Mouse (Mus musculus) embryonic fibroblast, embryonic 13.5 days (primary cell): ENCODE results near the gene Smad5. TPM values are rescaled to one million over a fixed set of nuclear protein-coding genes. Genes with fewer than 3 reads are reported as not detected.

Experiments
- H3K27ac ChIP-seq: 2 replicates; pipeline ENCODE4 v1.5.1; 2012; ENCODE audit warnings: low read length, control low read depth, inconsistent platforms; ENCODE audit not compliant: insufficient read depth
- H3K4me1 ChIP-seq: 2 replicates; pipeline ENCODE4 v1.6.1; 2011; ENCODE audit warnings: low read length; ENCODE audit not compliant: control insufficient read depth, insufficient read depth
- H3K4me3 ChIP-seq: 2 replicates; pipeline ENCODE4 v1.5.1; 2011; ENCODE audit warnings: mild to moderate bottlenecking, control low read depth, low read length; ENCODE audit not compliant: insufficient read depth
- CTCF ChIP-seq: IDR thresholded peaks from 2 replicates; pipeline ENCODE4 v1.5.1; 2011; ENCODE audit warnings: mild to moderate bottlenecking, control low read depth, low read length, moderate library complexity, borderline replicate concordance; ENCODE audit not compliant: insufficient read depth
- POLR2A ChIP-seq: IDR thresholded peaks from 2 replicates; pipeline ENCODE4 v1.6.1; 2011; ENCODE audit warnings: low read depth, mild to moderate bottlenecking, control low read depth, low read length, moderate library complexity
- polyA plus RNA-seq: library from polyadenylated mRNA; stranded (reverse); fragments of >200 nt; gene quantifications from 2 replicates; pipeline ENCODE4 v1.2.4, GENCODE M21; 2011; ENCODE audit warnings: low read depth; ENCODE audit not compliant: missing spikeins, insufficient read length

Smad5 gene
- 59.8 and 75.9 TPM in 2 replicates for polyA plus RNA-seq

GRCm38 (mm10) chr13:56702469-56703221 is at the start of gene Smad5:
TSS of gene Smad5 (plus strand) at chr13:56703010.
- peaks cover 14% of the 10 kb centered on the region for H3K4me1 ChIP-seq
- TF ChIP-seq CTCF (no peak), POLR2A (peak; percentile 92)
- peak within 1 kb of the TSS; percentile 91 for H3K27ac ChIP-seq
- H3K4me3 ChIP-seq = peak within 1 kb of the TSS; percentile 95

GRCm38 (mm10) chr13:56654176-56654575 is 48.6 kb upstream of the Smad5 start:
- Histone ChIP-seq H3K27ac (no peak overlapping the region), H3K4me1 (no peaks in the 10 kb centered on the region; the same call in 1 of the 2 replicates), H3K4me3 (no peak overlapping the region)
- no peak for TF ChIP-seq POLR2A
- TF ChIP-seq CTCF = no peak

DNA sequence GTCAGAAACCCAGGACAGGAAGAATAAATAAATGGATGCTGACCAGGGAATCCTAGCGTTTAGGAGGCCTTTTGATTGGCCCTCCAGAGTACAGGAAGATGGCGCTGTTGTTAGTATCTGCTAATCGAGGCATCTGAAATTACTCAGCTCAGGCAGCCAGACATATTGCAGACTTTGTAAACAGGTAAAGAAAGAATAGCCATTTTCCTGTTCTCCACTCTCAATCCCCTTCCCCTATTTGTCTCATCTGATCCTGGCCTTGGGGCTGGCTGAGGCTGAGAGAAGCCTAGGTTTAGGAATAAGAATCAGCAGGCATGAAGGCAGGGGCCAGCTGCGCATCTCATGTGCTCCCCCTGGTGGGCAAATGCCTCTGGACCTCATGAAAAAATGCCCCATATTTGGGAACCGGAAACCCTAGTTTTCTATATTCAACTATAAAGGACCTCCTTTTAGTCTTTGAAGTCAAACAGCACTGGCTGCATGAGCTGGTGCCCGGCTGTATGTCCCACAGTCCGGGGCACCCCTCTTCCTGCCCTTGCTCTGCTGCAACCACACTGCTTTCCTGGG is 44.8 kb upstream of the Smad5 start:
- peak; percentile 77; the same call in 1 of the 2 replicates for TF ChIP-seq CTCF
- no peak for TF ChIP-seq POLR2A
- no peak overlapping the region for H3K27ac ChIP-seq
- no peaks in the 10 kb centered on the region for H3K4me1 ChIP-seq
- no peak overlapping the region for H3K4me3 ChIP-seq

- Histone ChIP-seq H3K4me3 (no peak overlapping the region), H3K4me1 (0 out of 2 replicates have a peak, but pooled peaks cover under 1% of the 10 kb centered on the region), H3K27ac (no peak overlapping the region)
- TF ChIP-seq CTCF (no peak), POLR2A (no peak)
These were observed 43.9 kb upstream of the Smad5 start for GRCm38 (mm10) chr13:56658931-56659330.

GRCm38 (mm10) chr13:56661914-56662621 is 40.7 kb upstream of the Smad5 start:
- no peak overlapping the region for H3K27ac ChIP-seq
- H3K4me3 ChIP-seq = no peak overlapping the region
- TF ChIP-seq POLR2A (no peak), CTCF (no peak)
- peaks cover 7% of the 10 kb centered on the region; the same call in 1 of the 2 replicates for H3K4me1 ChIP-seq

- Histone ChIP-seq H3K27ac (no peak overlapping the region; the same call in 1 of the 2 replicates), H3K4me3 (no peak overlapping the region), H3K4me1 (peaks cover 7% of the 10 kb centered on the region; the same call in 1 of the 2 replicates)
- TF ChIP-seq CTCF = no peak
These were observed 38.3 kb upstream of the Smad5 start for GRCm38 (mm10) chr13:56664256-56665170.

- no peak overlapping the region for H3K4me3 ChIP-seq
- H3K27ac ChIP-seq = no peak overlapping the region
- TF ChIP-seq CTCF = no peak
- no peak for TF ChIP-seq POLR2A
- no peaks in the 10 kb centered on the region for H3K4me1 ChIP-seq
These were observed 31.6 kb upstream of the Smad5 start for GRCm38 (mm10) chr13:56671206-56671605.

- H3K4me3 ChIP-seq = no peak overlapping the region
- H3K27ac ChIP-seq = no peak overlapping the region
- H3K4me1 ChIP-seq = no peaks in the 10 kb centered on the region; the same call in 1 of the 2 replicates
- TF ChIP-seq POLR2A (no peak), CTCF (no peak)
These were observed 25.1 kb upstream of the Smad5 start for GRCm38 (mm10) chr13:56677731-56678130.

DNA sequence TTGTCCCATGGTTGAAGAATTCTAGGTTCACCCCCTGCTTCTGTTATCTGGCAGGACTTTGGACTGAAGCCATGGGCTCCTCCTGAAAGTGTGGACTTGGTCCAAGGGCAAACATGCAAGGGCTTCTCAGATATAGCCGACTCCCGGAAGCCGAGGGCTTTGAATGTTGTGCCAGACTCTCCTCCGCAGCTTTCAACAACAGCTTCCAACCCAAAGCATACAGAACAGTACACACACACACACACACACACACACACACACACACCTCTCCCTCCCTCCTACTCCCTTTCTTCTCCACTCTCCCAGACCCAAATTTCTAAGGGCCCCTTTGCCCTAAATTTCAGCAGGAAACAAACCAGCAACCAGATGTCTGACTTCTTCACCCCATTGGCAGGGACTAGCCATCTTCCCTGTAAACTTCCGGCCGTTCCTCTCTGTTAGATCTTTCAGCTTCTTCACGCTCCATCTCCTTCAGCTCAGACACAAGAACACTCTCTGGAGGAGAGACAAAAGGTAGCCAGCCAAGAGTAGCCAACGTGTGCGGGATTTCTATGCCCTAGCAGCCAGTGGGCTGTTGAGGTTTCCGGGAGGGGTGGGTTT is 24.5 kb upstream of the Smad5 start:
- H3K4me1 ChIP-seq = no peaks in the 10 kb centered on the region; the same call in 1 of the 2 replicates
- H3K27ac ChIP-seq = no peak overlapping the region
- TF ChIP-seq CTCF (no peak), POLR2A (no peak)
- H3K4me3 ChIP-seq = no peak overlapping the region
